Mouse (Mus musculus): ENCODE results near the gene Hddc3.
A peak's percentile ranks its signal among the peaks of the same experiment; 100 is the strongest.

Gene Hddc3

GRCm38 (mm10) chr7:80336932-80337331, 6.0 kb upstream of the Hddc3 start:
- DNase-seq, result no peak

- DNase-seq, result no peak
These were observed 3.5 kb upstream of the Hddc3 start for GRCm38 (mm10) chr7:80339371-80339770.

- DNase-seq, result peak; percentile 98
These were observed 2.9 kb upstream of the Hddc3 start for GRCm38 (mm10) chr7:80339793-80340628.

- peak; percentile 76 for DNase-seq
These were observed 2.1 kb upstream of the Hddc3 start, which contains the start of gene Unc45a for GRCm38 (mm10) chr7:80340793-80341192. TSS of gene Unc45a (minus strand) at chr7:80341005.

- no peak for DNase-seq
These were observed 1.1 kb upstream of the Hddc3 start for GRCm38 (mm10) chr7:80341793-80342192.

GRCm38 (mm10) chr7:80343270-80344018, 540 bp downstream of the Hddc3 start:
- no peak for DNase-seq

- DNase-seq, result no peak
These were observed 3.3 kb downstream of the Hddc3 start for GRCm38 (mm10) chr7:80346173-80346572.

GRCm38 (mm10) chr7:80346830-80347229, 3.9 kb downstream of the Hddc3 start:
- no peak for DNase-seq

GRCm38 (mm10) chr7:80347670-80348586, 5.0 kb downstream of the Hddc3 start:
- DNase-seq, result no peak

GRCm38 (mm10) chr7:80350808-80351207, 7.9 kb downstream of the Hddc3 start:
- DNase-seq, result no peak

GRCm38 (mm10) chr7:80352920-80353319, 10.0 kb downstream of the Hddc3 start:
- no peak for DNase-seq

- DNase-seq, result no peak
These were observed 13.4 kb downstream of the Hddc3 start for GRCm38 (mm10) chr7:80356351-80356750.

GRCm38 (mm10) chr7:80357156-80357555, 14.3 kb downstream of the Hddc3 start:
- DNase-seq, result peak; percentile 55

GRCm38 (mm10) chr7:80358039-80358438, 15.1 kb downstream of the Hddc3 start:
- DNase-seq, result no peak

GRCm38 (mm10) chr7:80360435-80360834, 17.5 kb downstream of the Hddc3 start:
- no peak for DNase-seq

GRCm38 (mm10) chr7:80365759-80366158, 22.9 kb downstream of the Hddc3 start:
- DNase-seq, result no peak

GRCm38 (mm10) chr7:80367232-80367631, 24.3 kb downstream of the Hddc3 start:
- no peak for DNase-seq

GRCm38 (mm10) chr7:80368009-80368408, 25.1 kb downstream of the Hddc3 start:
- no peak for DNase-seq

GRCm38 (mm10) chr7:80368635-80369421, 25.9 kb downstream of the Hddc3 start:
- DNase-seq, result no peak

- no peak for DNase-seq
These were observed 26.6 kb downstream of the Hddc3 start for GRCm38 (mm10) chr7:80369461-80369860.

GRCm38 (mm10) chr7:80369967-80370431, 27.1 kb downstream of the Hddc3 start:
- DNase-seq, result no peak

GRCm38 (mm10) chr7:80370649-80371040, 27.7 kb downstream of the Hddc3 start:
- peak; percentile 88 for DNase-seq

Data from right cerebral cortex, adult 18-20 months (tissue).